Mouse (Mus musculus): ENCODE measurements at regions not wholly inside any gene's neighbourhood (a gene's known extent, or its start where the extent isn't known, plus 50 kb on each side); places are given as distances from the start of the nearest gene placed in this dataset.
"Not testable (repeated sequence)": the region's sequence is repeated elsewhere in the genome, so short reads cannot be mapped to it uniquely, and the experiment has no call there.

DNA sequence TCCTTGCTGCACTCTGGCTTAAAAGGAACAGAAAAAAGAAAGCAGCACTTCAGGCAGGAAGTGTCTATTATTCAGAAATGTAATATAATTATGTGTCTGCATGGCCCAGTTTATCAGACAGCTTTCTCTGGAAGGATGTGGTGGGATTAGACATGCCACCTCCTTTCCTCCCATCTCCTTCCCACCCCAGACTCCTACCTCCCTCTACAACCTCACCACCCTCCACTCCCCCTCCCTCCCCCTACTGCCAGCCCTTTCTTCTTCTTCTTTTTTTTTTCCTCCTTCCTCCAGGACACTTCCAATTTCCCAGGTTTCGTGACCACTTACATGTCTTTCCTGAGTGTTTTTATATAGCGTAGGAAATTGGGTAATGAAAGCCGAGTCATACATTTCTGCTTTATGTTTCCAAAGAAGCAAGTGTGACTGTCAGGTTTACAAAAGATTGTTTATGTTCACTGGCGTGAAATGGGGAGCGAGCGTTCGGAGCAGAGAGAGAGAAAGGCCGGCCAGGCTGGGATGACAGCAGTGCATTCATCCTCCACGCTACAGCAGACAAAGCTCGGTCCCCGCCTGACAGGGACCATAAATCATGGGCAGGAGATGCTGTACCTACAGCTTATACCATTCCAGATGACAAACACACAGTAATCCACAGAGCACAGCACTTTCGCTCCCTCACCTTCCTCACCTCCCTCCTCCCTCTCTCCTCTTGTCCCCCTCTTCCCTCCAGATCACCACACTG, 354.6 kb upstream of the Zfp703 start:
- no peak for DNase-seq

DNA sequence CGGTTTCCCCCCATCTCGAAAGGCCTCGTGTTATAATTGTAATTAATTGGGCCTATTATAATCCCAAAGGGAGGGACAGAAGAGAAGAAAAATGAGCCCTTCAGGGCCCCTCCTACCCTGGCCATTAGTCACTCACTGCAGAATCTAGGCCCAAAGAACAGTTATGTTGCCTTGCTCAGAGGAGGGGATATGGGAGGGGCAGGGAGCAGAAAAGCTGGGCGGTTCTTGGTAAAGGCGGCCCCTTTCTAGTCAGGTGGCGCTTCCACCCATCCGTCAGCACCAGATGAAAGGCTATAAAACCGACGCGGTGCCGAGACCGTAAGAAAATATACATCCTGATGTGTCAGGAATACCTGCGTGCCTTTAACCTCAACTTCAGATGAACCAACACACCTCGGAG, 350.9 kb upstream of the Zfp703 start:
- DNase-seq, result no peak

DNA sequence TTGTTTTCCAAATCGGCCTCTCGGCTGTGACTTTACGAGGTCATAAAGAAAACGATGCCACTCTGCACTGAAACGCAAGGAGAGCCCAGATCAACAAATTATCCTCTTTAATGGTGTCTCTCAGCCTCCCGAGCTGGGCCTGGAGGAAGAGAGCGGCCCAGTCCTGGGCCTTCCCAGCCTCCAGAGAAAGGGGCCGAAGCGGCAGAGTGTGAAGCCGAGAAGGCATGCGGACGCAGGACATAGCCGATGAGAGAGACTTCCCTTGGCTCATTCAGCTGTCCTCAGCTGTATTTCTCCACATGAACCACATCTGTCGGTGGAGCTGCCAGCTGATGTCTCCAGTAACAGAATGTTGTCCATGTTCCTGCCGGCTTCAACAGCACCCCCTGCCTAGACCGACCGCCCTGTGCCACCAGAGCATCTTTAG, 350.5 kb upstream of the Zfp703 start:
- no peak for DNase-seq

DNA sequence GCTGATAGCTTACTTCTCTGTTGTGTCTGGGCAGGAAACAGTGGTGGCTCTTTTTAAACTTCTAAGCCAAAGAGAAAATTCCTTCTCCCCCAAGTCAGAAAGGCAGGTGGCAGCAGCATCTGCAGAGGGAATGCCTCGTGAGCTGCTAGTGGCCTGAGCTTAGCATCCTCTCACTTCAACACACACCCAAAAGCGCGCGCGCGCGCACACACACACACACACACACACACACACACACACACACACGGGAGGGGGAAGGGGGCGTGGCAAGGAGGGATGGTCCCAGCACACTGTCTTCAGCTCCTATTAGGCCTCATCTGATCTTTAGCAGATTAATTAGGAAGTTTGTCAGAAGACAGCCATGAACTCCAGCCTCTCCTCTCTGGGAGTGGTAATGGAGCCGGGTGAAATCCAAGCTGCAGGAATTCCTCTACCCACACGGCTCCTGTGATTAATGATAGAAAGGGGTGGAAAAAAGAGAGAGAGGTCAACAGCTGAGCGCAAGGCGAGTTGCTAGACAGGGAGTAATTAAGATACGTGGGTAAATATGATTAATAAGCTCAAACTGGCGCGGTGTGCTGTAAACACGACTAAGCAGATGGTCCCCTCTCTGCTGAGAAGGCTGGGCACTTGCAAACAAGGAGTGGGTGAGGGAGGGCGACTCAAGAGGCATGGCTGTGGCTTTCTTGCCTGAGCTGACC, 349.8 kb upstream of the Zfp703 start:
- no peak for DNase-seq

DNA sequence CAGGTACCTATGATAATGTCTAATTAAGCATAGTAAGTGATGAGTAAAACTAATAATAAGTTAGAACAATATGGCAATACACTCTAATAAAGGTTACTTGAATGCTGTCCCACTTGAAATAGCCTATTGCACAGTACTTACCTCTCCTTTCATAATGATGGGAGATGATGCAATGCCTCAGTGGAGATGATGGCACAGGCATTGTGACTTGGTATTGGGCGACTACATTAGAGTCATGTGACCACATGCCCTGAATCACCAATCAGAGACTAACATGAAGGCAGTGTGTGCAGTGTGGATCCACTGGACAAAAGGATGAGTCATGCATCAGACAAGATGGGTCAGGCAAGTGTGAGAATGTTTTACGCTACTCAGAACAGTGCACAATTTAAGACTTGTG, 346.6 kb upstream of the Zfp703 start:
- DNase-seq, result no peak

DNA sequence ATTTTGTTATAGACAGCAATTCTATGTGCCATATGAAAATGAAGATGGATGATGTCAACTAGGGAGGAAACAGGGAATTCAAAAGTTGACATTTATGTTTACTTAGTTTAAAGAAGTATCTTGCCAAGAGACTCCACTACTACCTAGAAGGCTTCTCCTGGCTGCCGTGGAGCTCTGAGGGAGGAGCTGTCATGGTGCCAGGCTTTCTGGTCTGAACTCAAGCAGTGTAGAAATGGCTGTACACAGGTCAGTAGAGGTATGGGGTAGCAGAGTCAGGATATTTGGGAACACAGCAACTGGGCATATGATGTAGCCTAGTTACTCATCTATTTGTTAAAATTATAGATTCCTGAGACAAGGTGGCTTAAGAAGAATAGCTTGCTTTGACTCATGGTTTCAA, 341.4 kb upstream of the Zfp703 start:
- no peak for DNase-seq

DNA sequence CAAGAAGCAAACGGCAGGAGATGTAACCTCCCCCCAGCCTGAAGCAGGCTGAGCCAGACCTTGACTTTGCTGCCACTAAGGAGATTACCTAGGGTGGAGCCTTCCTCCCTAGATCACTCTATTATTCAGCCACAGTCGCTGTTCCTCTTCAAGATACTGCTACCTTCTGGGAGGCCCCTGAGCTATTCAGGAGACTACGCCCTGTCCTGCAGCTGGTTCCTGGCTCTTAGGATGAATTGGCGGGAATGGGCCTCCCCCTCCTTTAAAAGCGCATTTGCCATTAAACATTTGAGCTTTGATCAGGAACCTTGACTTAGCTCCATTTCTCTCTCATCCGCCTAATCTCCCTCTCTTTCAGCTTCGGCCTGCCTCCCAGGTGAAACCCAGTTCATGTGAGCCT, 331.8 kb upstream of the Zfp703 start:
- DNase-seq, result not testable (repeated sequence)

DNA sequence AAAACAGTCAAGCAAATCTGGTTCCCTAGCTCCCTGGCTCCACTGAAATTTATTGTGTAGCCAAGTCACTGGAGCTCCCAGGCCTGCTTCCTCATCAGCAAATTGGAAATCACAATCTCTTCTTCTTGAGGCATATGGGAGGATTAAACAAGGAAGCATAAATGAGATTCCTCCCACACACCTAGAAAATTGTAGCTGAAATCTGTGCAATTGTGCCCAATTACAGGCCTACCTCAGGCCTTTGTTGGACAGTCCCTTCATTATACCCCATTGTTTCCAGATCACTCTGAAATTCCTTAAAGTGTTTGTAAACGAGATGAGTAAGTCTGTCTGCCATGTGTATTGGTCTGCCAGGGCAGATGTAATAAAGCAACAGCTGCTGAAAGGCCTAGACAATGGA, 326.8 kb upstream of the Zfp703 start:
- no peak for DNase-seq

DNA sequence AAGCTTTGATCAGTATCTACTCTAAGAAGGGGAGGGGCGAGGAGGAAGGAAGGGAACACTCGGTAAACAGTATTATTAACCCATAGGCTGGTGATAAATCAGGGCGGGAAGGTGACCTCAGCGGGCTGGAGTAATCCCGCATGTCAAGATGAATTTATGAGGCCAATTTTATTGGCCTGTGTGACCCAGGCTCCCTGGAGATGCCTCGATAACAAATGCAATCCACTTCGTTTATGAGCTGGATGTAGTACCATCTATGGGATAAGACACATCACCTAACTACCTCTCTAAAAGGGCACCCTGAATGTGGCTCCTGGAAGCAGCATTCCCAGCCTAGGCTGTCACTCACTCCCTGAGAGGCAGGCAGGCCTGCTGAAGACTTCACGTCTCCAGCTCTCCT, 321.2 kb upstream of the Zfp703 start:
- DNase-seq, result no peak

DNA sequence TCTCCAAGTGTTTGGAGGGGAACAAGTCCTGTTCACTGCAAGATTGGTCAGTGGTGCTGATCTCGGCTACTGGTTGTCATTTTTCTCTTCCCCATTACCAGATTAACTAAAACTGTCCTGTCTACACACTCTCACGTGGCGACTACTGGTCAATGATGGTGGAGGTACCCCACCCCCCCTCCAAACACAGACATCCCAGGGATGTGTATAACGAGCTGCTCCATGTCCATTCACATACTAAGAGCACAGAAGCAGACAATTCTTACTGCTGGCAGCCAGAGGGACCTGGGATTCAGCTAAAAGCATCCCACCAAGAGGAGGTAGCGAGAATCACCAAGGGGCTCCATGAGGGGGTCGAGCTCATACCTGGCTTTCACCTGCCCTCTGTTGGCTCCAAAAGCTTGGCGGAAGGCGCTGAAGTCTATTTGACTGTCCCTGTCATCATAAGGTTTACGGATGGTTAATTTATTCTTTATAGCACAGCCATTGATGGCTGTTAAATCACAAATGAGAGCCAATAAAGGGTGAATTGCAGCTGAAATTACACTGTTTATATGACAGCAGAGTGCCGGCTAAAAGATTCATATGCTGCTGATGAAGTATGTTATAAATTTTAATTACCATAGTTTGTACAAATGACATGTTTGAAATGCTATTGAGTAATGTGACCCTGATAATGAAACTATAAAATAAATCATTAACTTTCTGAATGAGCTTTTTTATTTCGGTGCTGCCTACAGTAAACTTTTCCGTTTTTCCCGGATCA, 320.6 kb upstream of the Zfp703 start:
- DNase-seq, result no peak

DNA sequence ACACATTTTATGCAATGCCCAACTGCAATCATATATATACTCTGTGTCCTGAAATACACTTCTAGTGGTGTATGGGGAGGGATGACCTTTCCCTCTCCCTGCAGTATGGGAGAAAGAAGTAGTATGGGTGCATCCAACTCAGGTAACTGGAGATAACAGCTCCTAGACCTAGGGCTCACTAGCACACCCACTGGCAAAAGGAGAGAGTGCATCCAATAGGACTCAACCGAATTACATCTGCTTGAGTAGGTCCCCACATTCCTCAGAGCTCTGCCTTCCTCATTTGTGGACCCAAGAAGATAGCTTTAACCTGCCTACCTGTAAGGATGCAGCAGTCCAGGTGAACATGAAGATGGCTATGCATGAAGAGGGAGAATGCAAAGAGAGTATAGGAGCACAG, 317.7 kb upstream of the Zfp703 start:
- peak; percentile 24 to 37 for DNase-seq

DNA sequence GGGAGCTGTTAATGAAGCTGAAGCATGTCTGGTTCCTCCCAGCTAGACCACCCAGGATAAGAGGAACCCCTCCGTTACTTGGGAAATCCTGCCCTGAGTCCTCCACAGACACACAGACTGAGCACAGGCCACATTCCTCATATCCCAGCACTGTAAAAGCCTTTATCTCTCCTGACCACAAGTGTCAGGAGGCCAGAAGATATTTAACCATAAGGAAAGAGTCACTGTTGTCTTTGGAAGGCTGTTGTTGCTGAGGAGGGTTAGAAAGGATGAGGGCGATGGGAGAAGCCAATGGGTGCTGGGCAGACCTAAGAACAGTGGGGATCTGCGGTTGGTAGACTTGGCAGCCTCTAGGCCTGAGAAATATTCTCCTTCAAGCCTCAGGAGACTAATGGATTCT, 307.6 kb upstream of the Zfp703 start:
- DNase-seq, result no peak

DNA sequence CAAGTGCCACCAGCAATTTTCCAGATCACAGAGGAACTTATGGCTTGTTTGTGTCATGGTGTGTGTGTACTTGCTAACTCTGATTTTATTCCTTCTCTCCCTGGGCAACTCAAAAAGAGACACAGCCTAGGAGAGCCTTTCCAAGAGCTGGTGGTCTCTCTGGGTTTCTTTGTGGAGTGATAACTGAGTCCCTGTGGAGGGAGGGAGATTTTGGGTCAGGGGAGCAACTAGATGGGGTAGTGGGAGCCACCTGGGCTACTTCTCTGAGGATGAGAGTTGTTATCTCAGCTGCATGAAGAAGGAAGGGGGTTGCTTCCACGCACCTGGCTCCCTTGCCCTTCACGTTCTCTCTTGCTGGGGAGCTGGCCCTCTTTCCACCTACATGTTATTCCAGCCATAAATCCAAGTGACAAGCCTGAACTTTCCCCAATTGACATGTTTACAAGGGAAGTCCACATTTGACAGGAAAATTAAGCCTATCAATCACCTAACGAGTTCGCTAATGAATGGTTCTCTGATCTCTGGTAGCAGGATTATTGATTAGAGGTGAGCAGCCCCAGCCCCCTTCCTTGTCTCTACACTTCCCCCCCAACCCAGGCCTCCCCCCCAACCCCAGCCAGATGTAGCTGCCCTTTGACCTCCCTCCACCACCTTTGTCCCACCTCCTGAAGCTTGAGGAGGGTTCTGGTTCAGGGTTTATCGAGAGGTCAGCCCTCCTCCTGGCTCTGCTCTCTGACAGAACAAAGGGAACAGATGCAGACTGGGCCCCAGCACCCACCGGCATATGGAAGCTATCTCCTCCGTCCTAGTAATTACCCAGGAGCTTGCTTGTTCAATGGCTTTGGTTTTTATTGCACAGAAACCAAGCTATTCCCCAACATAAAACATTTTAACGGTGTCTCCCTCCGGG, 304.4 kb upstream of the Zfp703 start:
- no peak for DNase-seq

DNA sequence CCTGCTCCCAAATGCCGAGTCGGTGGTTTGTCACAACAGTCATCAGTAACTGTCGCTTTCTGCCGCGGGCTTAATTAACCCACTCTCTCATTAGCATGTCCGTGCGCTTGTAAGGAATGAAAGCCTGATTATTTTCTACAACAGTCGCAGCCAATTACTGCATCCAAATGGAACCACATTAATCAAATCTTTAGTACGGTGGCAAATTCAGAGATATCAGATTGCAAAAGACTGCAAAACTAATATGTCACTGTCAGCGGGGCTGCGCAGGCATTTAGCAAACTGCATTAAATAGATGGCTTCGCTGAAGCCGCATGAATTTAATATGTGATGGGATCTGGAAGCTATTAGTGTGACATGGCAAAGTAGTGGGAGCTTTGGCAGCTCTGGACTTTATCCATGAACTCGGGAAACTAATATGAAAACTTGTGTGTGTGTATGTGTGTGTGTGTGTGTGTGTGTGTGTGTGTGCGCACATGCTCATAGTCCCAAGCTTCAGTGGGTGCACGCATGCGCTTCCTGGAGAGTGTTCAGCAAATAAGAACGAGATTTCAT, 299.5 kb upstream of the Zfp703 start:
- no peak for DNase-seq

DNA sequence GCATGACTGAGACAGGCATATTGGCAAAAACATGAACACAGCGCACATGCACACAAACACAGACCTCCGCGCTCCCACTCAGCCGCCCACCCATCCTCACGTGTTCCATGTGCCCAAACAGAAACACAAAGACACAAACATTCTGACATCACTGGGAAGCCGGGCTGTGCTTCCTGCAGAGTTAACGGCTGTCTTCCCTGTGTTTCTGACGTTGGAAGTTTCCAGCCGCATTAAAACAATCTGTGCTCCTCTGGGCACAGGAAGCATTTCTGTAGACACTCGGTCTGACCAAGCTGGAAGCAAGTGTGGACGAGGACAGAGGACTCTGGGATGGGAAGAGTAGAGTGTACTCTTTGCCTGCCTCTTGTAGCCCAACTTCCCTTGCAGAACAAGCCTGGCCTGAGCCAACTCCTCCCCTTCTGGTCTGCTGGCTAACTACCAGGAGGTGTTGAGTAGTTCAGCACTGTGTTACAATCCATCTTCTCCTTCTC, 296.2 kb upstream of the Zfp703 start:
- DNase-seq, result no peak

DNA sequence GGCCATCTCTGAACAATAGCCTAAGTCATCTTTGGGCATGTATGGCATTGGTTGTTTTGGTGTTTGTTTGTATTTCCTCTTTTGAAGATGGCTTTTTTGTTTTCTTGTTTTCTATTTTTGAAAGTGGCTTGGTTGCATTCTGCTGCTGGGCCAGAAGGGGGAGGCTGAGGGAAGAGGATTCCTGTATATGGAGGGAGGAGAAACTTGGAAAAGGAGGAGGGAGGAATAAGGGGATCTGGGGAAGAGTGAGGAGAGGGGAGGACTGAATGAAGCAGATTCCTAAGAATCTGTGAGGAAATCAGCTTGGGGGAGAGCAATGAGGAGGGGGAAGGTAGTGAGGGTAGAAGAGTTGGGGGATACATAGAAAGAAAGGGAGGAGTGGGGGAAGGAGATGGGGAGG, 290.0 kb upstream of the Zfp703 start:
- no peak for DNase-seq

DNA sequence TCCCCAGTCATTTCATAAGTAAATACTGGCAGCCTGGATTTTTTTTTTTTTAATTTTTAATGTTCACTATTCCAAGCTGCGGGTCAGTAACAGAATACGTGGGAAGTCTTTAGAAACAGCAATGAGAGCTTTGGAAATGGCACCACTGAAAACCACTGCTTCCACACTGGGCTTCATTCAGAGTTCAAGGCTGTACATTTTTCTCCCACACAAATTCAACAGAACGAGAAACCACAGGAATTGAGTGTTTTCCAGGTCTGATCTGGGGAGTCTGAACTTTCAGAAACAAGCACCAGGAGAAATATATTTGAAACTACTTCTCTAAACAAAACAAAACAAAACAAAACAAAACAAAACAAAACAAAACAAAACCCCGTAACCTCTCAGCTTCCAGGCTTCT, 289.1 kb upstream of the Zfp703 start:
- DNase-seq, result no peak

DNA sequence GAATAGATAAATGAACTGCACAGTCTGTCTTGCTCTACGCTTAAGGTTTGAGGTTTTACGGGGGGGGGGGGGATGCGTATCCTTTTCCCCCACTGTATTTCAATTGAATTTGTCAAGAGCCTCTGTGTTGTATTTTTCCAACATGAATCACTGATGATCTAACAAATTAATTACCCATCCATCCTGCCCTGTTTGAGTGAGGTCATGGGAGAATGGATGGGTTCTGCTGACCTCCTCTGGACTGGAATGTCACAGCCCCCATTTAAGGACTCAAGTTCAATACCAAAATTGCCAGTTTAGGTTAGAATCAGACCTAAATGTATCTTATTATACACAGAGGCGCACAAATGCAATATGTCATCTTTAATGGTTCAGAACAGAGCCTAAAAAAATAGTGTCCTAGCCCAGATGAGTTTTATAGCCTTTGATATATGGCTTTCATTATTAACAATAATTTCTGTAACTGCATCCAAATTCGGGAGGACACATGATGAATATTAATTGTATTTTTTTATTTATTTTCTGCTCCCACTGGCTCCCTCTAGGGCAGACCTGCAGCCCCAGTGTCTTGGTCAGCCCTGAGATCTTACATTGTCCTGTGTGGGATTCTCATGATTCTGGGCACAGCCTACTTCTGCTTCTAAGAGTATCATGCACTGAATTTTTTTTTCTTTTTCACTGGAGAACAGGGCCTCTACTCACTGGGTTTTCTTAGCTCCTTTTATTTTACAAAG, 288.2 kb upstream of the Zfp703 start:
- no peak for DNase-seq

DNA sequence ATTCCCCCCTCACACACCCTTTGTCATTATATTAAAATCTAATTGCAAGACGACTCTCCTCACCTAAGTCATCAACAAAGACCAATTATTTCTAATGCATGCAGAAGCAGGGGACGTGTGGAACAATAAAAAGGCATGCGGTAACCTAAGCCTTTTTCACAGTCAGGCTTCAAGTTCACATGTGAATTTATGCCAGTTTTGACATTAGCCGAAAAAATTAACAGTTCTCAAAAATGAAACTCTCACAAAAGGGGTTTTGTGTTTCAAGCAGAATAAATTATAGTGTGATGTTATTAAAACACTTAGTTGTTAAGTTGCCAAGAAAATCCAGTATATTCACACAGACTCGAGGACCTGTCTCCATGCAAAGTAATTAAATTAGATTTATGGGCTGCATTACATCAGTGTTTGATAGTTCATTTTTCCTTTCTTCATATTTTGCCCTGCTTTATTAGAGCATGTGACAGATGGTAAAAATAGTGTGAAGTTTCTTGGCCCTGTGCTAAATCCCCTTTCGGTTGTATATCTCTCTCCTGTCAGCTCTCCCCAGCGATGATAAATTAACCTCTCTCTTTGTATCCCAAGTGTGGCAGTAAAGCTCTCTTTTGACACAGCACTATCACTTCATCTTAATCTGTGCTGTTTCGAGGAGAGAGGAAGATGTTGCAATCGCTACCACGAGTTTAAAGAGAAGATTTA, 287.5 kb upstream of the Zfp703 start:
- DNase-seq, result no peak

DNA sequence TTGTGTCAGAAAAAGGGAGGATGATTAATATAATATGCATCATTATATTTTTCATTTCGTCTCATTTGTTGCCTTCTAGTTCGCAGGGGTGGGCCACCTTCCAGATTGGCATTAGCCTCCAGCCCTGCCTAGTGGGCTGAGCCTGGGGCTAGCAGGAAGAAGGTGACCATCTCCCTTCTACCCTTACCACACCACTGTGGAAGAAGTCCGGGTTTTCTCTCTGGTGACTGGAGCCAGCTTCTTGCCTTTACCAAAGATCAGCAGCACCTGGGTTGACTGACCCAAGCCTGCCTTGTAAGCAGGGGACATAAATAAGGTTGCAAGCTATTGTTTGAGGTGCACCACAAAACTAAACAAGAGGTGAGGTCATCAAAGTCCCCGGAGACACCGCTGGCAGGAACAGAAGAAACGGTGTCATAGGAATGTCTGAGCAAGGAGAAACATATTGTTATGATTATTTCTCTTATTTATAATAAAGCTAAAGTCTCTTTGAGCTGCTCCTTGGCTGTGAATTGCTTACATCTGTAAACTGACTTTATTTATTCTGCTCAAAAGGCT, 286.9 kb upstream of the Zfp703 start:
- no peak for DNase-seq

Measured in B cell, adult 2 months (primary cell).